Mouse (Mus musculus): ENCODE results near the gene Ces2a. TPM values are rescaled to one million over a fixed set of nuclear protein-coding genes. Genes with fewer than 3 reads are reported as not detected.

Gene Ces2a
- polyA plus RNA-seq, 1 experiment from 2014 or later: 150 TPM

DNA sequence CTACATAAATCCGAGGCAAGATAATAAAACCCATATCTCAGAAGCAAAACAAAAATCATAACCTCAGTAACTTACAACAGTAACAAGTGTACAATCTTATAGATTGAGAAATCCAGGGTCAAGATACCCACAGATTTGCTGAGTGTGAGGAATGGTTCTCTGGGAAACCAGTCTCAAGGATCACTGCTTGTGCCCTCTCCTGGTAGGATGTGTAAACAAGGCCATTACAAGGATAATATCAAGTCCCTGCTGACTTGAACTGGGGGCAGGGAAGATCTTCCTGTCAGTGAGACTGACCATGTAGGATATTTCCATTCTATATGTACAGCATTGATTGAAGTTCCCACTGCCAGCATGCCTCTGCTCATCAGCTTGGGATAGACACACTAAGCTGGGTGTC lies 8.2 kb downstream of the Ces2a start:
- Histone ChIP-seq H3K27me3 (ENCODE audit: insufficient read depth, low read length) (no peaks in the 10 kb centered on the region), H3K27ac (ENCODE audit: low read depth) (no peak overlapping the region), H3K9ac (replicated peaks) (no peak overlapping the region), H3K9me3 (ENCODE audit: low read length) (no peaks in the 10 kb centered on the region), H3K4me1 (ENCODE audit: insufficient read depth) (no peaks in the 10 kb centered on the region), H3K4me2 (ENCODE audit: low read depth, low read length) (no peak overlapping the region), H3K36me3 (replicated peaks; ENCODE audit: insufficient read depth, low read length) (no peaks in the 10 kb centered on the region), H3K4me3 (ENCODE audit: low read depth, low read length) (no peak overlapping the region)
- ATAC-seq (no peak), DNase-seq (no peak)
- TF ChIP-seq EP300 (IDR thresholded peaks at IDR 0.05; ENCODE audit: low read depth) (no peak), CTCF (IDR thresholded peaks at IDR 0.05; ENCODE audit: low read depth) (0 out of 2 replicates have a peak, but pooled peaks have one; percentile 13)
- WGBS (ENCODE audit: insufficient replicate concordance): 64% methylated on average over 1 of the region's 1 CpGs

DNA sequence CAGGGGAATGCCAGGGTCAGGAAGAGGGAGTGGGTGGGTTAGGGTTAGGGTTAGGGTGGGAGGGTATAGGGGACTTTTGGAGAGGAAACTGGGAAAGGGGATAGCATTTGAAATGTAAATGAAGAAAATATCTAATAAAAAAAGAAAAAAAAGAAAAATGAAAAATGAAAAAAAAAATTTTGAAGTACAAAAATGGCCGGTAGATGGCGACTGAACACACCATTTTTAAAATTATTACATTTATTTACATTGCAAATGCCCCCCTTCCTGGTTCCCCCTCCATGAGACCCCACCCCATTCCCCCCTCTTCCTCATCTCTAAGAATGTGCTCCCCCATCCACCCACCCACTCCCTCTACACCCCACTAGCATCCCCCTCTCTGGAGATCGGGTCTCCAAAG lies 9.6 kb downstream of the Ces2a start:
- 64% methylated on average over 3 of the region's 3 CpGs for WGBS (ENCODE audit: insufficient replicate concordance)
- no peak overlapping the region for H3K4me3 ChIP-seq (ENCODE audit: low read depth, low read length)
- DNase-seq: no peak

DNA sequence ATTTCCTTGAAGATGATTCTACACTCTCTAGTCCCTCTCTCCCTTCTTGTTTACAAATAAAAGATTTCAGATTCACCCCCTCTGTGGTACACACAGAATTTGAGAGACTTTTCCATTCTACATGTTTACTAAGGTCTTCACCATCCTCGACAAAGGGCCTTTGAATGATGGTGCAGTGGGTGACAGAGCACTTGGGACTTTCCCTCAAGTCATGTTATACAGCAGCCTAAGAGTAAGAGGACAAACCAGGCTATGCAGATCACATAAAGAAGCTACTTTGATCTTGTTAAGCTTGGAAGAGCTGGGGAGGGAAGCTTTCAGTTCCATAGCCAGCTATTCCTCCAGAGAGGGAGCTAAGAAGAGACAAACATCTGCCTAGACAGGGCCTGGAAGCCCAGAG lies 19.0 kb downstream of the Ces2a start:
- no peak for TF ChIP-seq CTCF (IDR thresholded peaks at IDR 0.05; ENCODE audit: low read depth)
- no peak for TF ChIP-seq EP300 (IDR thresholded peaks at IDR 0.05; ENCODE audit: low read depth)
- Histone ChIP-seq H3K9me3 (ENCODE audit: low read length) (no peaks in the 10 kb centered on the region), H3K36me3 (replicated peaks; ENCODE audit: insufficient read depth, low read length) (no peaks in the 10 kb centered on the region), H3K4me3 (ENCODE audit: low read depth, low read length) (no peak overlapping the region), H3K4me1 (ENCODE audit: insufficient read depth) (no peaks in the 10 kb centered on the region), H3K27ac (ENCODE audit: low read depth) (no peak overlapping the region), H3K4me2 (ENCODE audit: low read depth, low read length) (no peak overlapping the region), H3K27me3 (ENCODE audit: insufficient read depth, low read length) (no peaks in the 10 kb centered on the region), H3K9ac (replicated peaks) (no peak overlapping the region)
- ATAC-seq (no peak), DNase-seq (no peak)
- WGBS (ENCODE audit: insufficient replicate concordance): 44% methylated on average over 1 of the region's 1 CpGs

More for the DNA sequence above, 9.6 kb downstream of the Ces2a start:
- TF ChIP-seq EP300 (IDR thresholded peaks at IDR 0.05; ENCODE audit: low read depth) (no peak), CTCF (IDR thresholded peaks at IDR 0.05; ENCODE audit: low read depth) (no peak)
- Histone ChIP-seq H3K27ac (ENCODE audit: low read depth) (no peak overlapping the region), H3K36me3 (replicated peaks; ENCODE audit: insufficient read depth, low read length) (no peaks in the 10 kb centered on the region), H3K4me1 (ENCODE audit: insufficient read depth) (no peaks in the 10 kb centered on the region), H3K9ac (replicated peaks) (no peak overlapping the region), H3K27me3 (ENCODE audit: insufficient read depth, low read length) (no peaks in the 10 kb centered on the region), H3K4me2 (ENCODE audit: low read depth, low read length) (no peak overlapping the region), H3K9me3 (ENCODE audit: low read length) (no peaks in the 10 kb centered on the region)
- ATAC-seq: no peak

DNA sequence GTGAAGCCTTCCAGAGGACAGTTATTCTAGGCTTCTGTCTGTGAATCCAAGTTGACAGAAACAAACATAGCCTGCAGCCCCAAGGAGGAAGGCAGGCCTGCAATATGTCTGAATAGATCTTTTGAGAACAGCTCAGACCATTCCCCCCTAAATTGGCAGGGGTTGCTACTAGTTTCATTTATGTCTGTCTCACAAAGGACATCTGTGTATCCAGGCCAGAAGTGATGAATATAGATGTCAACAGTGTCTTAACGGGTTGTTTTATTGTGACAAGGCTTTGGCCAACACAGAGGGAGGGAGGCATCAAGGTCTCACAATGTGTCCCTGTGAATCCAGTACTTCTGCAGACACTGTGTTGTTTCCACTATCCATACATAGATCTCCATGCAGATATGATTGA lies 23.8 kb downstream of the Ces2a start:
- Histone ChIP-seq H3K4me2 (ENCODE audit: low read depth, low read length) (no peak overlapping the region), H3K9ac (replicated peaks) (no peak overlapping the region), H3K4me3 (ENCODE audit: low read depth, low read length) (no peak overlapping the region), H3K36me3 (replicated peaks; ENCODE audit: insufficient read depth, low read length) (no peaks in the 10 kb centered on the region), H3K9me3 (ENCODE audit: low read length) (no peaks in the 10 kb centered on the region), H3K27ac (ENCODE audit: low read depth) (no peak overlapping the region), H3K27me3 (ENCODE audit: insufficient read depth, low read length) (no peaks in the 10 kb centered on the region), H3K4me1 (ENCODE audit: insufficient read depth) (no peaks in the 10 kb centered on the region)
- ATAC-seq (no peak), DNase-seq (no peak)
- WGBS (ENCODE audit: insufficient replicate concordance): 56% methylated on average over 1 of the region's 1 CpGs
- no peak for TF ChIP-seq EP300 (IDR thresholded peaks at IDR 0.05; ENCODE audit: low read depth)
- no peak for TF ChIP-seq CTCF (IDR thresholded peaks at IDR 0.05; ENCODE audit: low read depth)

DNA sequence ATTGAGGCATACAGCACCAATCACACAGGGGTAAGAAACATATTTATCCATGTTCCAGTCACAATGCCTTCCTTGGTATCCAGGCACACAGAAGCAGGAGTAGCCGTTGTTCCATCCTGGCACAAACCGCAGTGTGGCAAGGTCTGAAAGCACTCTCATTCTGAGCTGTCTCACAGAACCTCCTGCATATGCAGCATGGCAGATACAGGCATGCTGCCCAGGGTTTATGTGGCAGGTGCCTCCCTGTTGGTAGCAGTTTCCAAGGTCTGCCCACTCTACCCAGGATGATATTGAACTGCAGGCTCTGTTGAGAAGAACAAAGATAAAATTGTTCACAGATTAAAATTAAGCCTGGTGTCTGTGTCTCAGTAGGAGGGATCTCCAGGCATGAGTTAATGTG lies 24.4 kb downstream of the Ces2a start:
- no peak overlapping the region for H3K4me2 ChIP-seq (ENCODE audit: low read depth, low read length)
- no peaks in the 10 kb centered on the region for H3K27me3 ChIP-seq (ENCODE audit: insufficient read depth, low read length)
- H3K36me3 ChIP-seq (replicated peaks; ENCODE audit: insufficient read depth, low read length): no peaks in the 10 kb centered on the region
- TF ChIP-seq EP300 (IDR thresholded peaks at IDR 0.05; ENCODE audit: low read depth): no peak
- no peak for TF ChIP-seq CTCF (IDR thresholded peaks at IDR 0.05; ENCODE audit: low read depth)
- no peaks in the 10 kb centered on the region for H3K4me1 ChIP-seq (ENCODE audit: insufficient read depth)
- no peak for ATAC-seq
- 84% methylated on average over 2 of the region's 2 CpGs for WGBS (ENCODE audit: insufficient replicate concordance)
- DNase-seq: no peak
- H3K4me3 ChIP-seq (ENCODE audit: low read depth, low read length): no peak overlapping the region
- H3K9ac ChIP-seq (replicated peaks): no peak overlapping the region
- H3K9me3 ChIP-seq (ENCODE audit: low read length): no peaks in the 10 kb centered on the region
- H3K27ac ChIP-seq (ENCODE audit: low read depth): no peak overlapping the region

DNA sequence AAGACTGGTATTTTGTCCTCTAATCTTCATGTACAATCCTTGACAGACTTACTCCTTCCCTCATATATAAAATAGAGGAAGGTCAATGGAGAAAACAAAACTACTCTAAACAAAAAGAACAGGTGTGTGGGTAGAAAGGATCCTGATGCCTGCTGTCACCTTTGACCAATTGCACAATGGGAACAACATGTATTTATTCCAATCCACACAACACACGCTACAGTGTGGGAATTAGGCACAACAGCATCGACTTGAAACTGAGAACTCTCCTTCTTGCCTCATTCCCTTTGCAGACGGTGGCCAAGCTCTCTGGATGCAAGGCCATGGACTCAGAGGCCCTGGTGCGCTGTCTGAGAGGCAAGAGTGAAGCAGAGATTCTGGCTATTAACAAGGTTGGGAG lies 27.3 kb downstream of the Ces2a start:
- DNase-seq: no peak
- Histone ChIP-seq H3K4me3 (ENCODE audit: low read depth, low read length) (no peak overlapping the region), H3K27ac (ENCODE audit: low read depth) (no peak overlapping the region), H3K9me3 (ENCODE audit: low read length) (no peaks in the 10 kb centered on the region), H3K36me3 (replicated peaks; ENCODE audit: insufficient read depth, low read length) (no peaks in the 10 kb centered on the region), H3K9ac (replicated peaks) (no peak overlapping the region), H3K4me1 (ENCODE audit: insufficient read depth) (no peaks in the 10 kb centered on the region), H3K4me2 (ENCODE audit: low read depth, low read length) (no peak overlapping the region), H3K27me3 (ENCODE audit: insufficient read depth, low read length) (no peaks in the 10 kb centered on the region)
- ATAC-seq: peak; percentile 64
- 69% methylated on average over 4 of the region's 4 CpGs for WGBS (ENCODE audit: insufficient replicate concordance)
- TF ChIP-seq EP300 (IDR thresholded peaks at IDR 0.05; ENCODE audit: low read depth) (0 out of 2 replicates have a peak, but pooled peaks have one; percentile 29), CTCF (IDR thresholded peaks at IDR 0.05; ENCODE audit: low read depth) (no peak)

DNA sequence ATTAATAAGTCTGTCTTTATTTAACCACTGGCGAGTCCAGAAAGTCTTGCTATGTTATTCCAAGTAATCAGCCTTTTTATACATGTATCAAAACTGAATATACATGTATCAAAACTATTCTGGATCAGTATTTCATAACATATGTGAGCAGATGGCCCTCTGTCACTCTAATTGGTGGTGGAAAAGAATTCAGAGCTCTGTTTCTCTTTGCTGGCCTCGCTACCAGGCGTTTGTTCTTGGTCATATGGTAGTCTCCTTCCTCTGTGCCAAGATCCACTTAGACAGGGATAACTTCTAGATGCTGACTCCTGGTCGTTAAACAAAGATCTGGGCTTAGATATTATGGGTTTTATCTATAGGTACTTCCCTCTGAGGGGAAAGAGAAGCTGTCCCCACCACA lies 32.7 kb downstream of the Ces2a start:
- Histone ChIP-seq H3K36me3 (replicated peaks; ENCODE audit: insufficient read depth, low read length) (no peaks in the 10 kb centered on the region), H3K4me1 (ENCODE audit: insufficient read depth) (no peaks in the 10 kb centered on the region), H3K27ac (ENCODE audit: low read depth) (no peak overlapping the region), H3K9me3 (ENCODE audit: low read length) (no peaks in the 10 kb centered on the region), H3K9ac (replicated peaks) (no peak overlapping the region), H3K4me3 (ENCODE audit: low read depth, low read length) (no peak overlapping the region), H3K27me3 (ENCODE audit: insufficient read depth, low read length) (no peaks in the 10 kb centered on the region), H3K4me2 (ENCODE audit: low read depth, low read length) (no peak overlapping the region)
- TF ChIP-seq EP300 (IDR thresholded peaks at IDR 0.05; ENCODE audit: low read depth): no peak
- no peak for TF ChIP-seq CTCF (IDR thresholded peaks at IDR 0.05; ENCODE audit: low read depth)
- DNase-seq (no peak), ATAC-seq (no peak)
- 60% methylated on average over 4 of the region's 4 CpGs for WGBS (ENCODE audit: insufficient replicate concordance)
